Mouse (Mus musculus): Measurements from ENCODE around the gene Nfkbia. TPM values are rescaled to one million over a fixed set of nuclear protein-coding genes. Genes with fewer than 3 reads are reported as not detected.
A peak's percentile ranks its signal among the peaks of the same experiment; 100 is the strongest.

Gene Nfkbia
- polyA plus RNA-seq, 1 experiment from 2014 or later = 39.0 TPM

DNA sequence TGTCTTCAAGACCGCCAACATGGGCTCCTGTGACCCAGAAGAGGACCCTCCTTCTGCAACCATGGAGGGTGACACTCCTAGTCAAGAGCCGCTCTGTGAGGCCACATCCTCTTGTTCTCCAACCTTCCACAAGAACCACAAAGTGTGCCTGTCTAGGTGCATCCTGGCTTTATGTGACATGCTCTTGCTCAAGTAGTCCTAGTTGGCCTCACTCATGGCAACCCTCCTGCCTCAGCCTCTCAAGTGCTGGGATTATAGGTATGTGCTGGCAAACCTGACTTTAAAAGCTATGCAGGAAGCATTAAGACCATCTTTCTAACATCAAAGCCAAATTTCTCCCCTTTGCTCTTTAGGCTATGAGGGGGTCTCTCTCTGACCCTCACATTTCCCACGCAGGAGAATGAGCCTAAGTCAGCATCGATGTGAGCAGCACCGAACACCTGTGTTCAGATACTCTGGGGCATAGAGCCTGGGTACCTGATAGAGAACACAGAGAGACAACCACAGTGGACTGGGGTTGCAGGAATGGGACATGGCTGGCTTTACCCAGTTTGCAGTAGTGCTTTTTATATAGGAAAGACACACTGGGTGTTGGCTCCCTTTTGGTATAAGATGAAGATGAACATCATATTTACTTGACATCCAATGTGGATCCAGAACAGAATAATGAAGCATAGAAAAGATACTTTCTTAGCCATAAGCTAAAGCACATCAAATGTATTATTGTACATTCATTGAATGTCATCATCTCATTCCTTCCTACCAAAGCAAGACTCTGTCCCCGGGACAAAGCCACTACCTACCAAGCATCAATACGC lies 4.4 kb downstream of the Nfkbia start:
- Histone ChIP-seq H3K36me3 (peaks cover 42% of the 10 kb centered on the region), H3K4me3 (no peak overlapping the region), H3K27ac (replicated peaks) (no peak overlapping the region), H3K4me1 (peaks cover 25% of the 10 kb centered on the region), H3K9me3 (replicated peaks) (no peaks in the 10 kb centered on the region), H3K27me3 (ENCODE audit: low read depth, poor library complexity, severe bottlenecking) (no peaks in the 10 kb centered on the region)
- no peak for DNase-seq (ENCODE audit: low spot score)
- WGBS = 93% methylated on average over 7 of the region's 7 CpGs

DNA sequence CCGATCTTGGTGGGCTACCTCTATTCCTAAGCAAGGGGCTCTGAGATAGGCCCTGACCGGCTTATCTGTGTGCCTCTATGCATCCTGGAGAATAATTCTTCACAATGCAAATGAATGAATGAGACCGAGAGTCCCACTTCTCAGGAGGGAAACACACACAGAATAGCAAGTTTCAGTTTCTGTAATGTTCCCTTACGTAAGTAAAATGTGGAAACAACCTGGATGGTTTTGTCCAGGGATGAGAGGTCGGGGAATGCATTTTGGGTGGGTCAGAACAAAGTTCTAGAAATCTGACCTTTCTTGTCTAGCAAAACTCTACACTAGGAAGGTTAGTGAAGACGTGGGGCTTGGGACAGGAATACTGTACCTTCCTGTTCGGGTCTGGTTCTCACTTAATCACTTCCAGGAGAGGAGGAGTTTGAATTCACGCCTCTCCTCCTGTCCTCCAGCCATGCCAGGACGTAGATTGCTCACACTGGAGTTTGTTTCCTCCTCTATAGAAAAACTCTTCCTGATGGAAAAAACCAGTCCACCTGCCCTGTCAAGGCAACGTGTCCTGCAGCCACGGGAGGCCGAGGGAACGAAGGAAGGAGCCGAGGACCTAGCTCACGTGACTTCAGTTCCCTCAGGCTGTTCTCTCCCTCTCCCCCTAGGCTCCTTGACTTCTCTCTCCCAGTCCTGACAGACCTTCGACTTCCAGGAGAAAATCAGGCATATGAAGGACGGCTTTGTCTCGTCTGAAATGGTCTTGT lies 5.3 kb downstream of the Nfkbia start:
- H3K4me3 ChIP-seq = no peak overlapping the region
- no peak for DNase-seq (ENCODE audit: low spot score)
- no peaks in the 10 kb centered on the region for H3K27me3 ChIP-seq (ENCODE audit: low read depth, poor library complexity, severe bottlenecking)
- no peak overlapping the region for H3K27ac ChIP-seq (replicated peaks)
- peaks cover 42% of the 10 kb centered on the region for H3K36me3 ChIP-seq
- peaks cover 18% of the 10 kb centered on the region for H3K4me1 ChIP-seq
- H3K9me3 ChIP-seq (replicated peaks) = no peaks in the 10 kb centered on the region
- WGBS = 80% methylated on average over 18 of the region's 18 CpGs

DNA sequence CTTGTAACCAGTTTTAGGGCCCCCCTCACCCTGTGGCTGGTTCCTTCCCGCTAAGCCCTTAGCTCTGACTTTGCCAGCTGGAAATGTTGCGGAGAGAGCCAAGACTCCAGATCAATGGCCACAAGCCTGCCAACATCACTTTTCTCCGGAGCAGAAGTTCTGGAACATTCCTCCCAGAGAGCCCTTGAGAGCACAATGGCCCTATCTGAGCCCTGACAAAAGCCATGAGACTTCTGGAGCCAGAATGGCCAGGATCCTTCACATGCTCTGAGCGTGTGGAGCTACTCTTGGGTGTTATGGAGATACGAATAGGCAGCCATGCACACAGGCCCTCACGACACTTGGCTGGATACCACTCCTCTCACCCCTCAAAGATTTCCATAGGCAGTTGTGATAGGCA lies 7.6 kb downstream of the Nfkbia start:
- Histone ChIP-seq H3K4me1 (no peaks in the 10 kb centered on the region; the same call in 1 of the 2 replicates), H3K27ac (replicated peaks) (no peak overlapping the region), H3K9me3 (replicated peaks) (no peaks in the 10 kb centered on the region), H3K36me3 (peaks cover 29% of the 10 kb centered on the region), H3K4me3 (no peak overlapping the region), H3K27me3 (ENCODE audit: low read depth, poor library complexity, severe bottlenecking) (no peaks in the 10 kb centered on the region)
- DNase-seq (ENCODE audit: low spot score) = no peak
- WGBS = 93% methylated on average over 6 of the region's 6 CpGs

DNA sequence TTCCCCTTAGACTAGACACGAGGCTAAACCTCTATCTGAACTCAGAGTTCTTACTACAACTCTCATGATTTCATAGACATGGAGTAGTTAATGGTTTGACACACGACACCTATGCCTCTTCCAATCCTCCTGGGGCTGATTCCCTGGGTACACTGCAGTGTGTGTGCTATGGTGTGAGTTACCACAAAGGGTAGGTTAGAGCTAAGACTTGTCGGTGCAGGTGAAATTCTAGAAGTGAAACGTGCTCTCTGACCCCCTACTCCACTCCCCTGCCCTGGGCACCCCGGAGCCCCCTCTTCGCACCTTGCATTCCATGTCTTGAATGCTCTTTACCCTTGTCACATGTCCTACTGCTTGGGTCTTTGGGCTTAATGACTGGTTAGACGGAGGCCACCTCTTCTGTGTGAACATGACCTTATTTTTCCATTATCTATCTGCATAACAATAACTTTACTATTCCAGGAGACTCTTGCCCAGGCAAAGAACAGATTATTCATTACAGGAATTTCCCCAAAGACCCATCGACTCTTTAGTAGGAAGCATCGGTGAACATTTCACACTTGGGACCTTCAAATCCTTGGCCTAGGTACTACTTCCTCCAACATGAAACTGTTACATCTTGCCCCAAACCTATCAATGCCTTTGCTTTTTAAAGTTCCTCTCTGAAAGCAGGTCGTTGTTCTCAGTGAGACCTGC lies 8.2 kb downstream of the Nfkbia start:
- Histone ChIP-seq H3K9me3 (replicated peaks) (no peaks in the 10 kb centered on the region), H3K4me1 (no peaks in the 10 kb centered on the region; the same call in 1 of the 2 replicates), H3K36me3 (peaks cover 24% of the 10 kb centered on the region), H3K27me3 (ENCODE audit: low read depth, poor library complexity, severe bottlenecking) (no peaks in the 10 kb centered on the region), H3K4me3 (no peak overlapping the region), H3K27ac (replicated peaks) (no peak overlapping the region)
- WGBS = 82% methylated on average over 10 of the region's 10 CpGs
- DNase-seq (ENCODE audit: low spot score) = no peak

- Histone ChIP-seq H3K27ac (replicated peaks) (no peak overlapping the region), H3K4me1 (peaks cover 2% of the 10 kb centered on the region; the same call in 1 of the 2 replicates), H3K36me3 (peaks cover 18% of the 10 kb centered on the region), H3K4me3 (no peak overlapping the region), H3K9me3 (replicated peaks) (no peaks in the 10 kb centered on the region), H3K27me3 (ENCODE audit: low read depth, poor library complexity, severe bottlenecking) (no peaks in the 10 kb centered on the region)
- DNase-seq (ENCODE audit: low spot score) = no peak
- 69% methylated on average over 5 of the region's 5 CpGs for WGBS
These were observed 8.9 kb downstream of the Nfkbia start for GRCm38 (mm10) chr12:55483591-55483990.

GRCm38 (mm10) chr12:55482732-55483131 lies 9.7 kb downstream of the Nfkbia start:
- Histone ChIP-seq H3K9me3 (replicated peaks) (no peaks in the 10 kb centered on the region), H3K27me3 (ENCODE audit: low read depth, poor library complexity, severe bottlenecking) (no peaks in the 10 kb centered on the region), H3K27ac (replicated peaks) (no peak overlapping the region), H3K4me1 (peaks cover 2% of the 10 kb centered on the region; the same call in 1 of the 2 replicates), H3K4me3 (no peak overlapping the region), H3K36me3 (peaks cover 10% of the 10 kb centered on the region)
- DNase-seq (ENCODE audit: low spot score) = no peak
- WGBS = 83% methylated on average over 10 of the region's 10 CpGs

- Histone ChIP-seq H3K27me3 (ENCODE audit: low read depth, poor library complexity, severe bottlenecking) (no peaks in the 10 kb centered on the region), H3K9me3 (replicated peaks) (no peaks in the 10 kb centered on the region), H3K27ac (replicated peaks) (no peak overlapping the region), H3K4me1 (peaks cover 2% of the 10 kb centered on the region; the same call in 1 of the 2 replicates), H3K4me3 (no peak overlapping the region), H3K36me3 (peaks cover 7% of the 10 kb centered on the region; the same call in 1 of the 2 replicates)
- no peak for DNase-seq (ENCODE audit: low spot score)
- WGBS = 91% methylated on average over 4 of the region's 4 CpGs
These were observed 10.7 kb downstream of the Nfkbia start for GRCm38 (mm10) chr12:55481739-55482138.

- H3K36me3 ChIP-seq = peaks cover under 1% of the 10 kb centered on the region; the same call in 1 of the 2 replicates
- H3K27ac ChIP-seq (replicated peaks) = no peak overlapping the region
- H3K4me3 ChIP-seq = no peak overlapping the region
- H3K4me1 ChIP-seq = peaks cover 2% of the 10 kb centered on the region; the same call in 1 of the 2 replicates
- DNase-seq (ENCODE audit: low spot score) = no peak
- H3K27me3 ChIP-seq (ENCODE audit: low read depth, poor library complexity, severe bottlenecking) = no peaks in the 10 kb centered on the region
- H3K9me3 ChIP-seq (replicated peaks) = no peaks in the 10 kb centered on the region
- WGBS = 80% methylated on average over 2 of the region's 2 CpGs
These were observed 11.8 kb downstream of the Nfkbia start for GRCm38 (mm10) chr12:55480471-55481153.

DNA sequence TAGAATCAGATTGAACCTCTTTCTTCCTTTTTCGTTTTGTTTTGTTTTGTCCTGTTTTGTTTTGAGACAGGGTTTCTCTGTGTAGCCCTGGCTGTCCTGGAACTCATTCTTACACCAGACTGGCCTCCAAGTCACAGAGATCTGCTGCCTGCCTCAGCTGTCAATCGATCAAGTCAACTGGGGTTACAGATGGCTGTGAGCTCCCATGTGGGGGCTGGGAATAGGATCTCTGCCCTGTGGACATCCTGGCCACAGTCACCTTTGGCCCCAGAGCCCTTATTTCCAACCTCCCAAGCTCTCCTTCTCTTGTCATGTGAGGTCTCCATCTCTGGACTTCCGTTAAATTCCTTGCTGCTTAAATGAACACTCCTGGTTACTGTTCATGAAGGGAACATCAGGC lies 13.5 kb downstream of the Nfkbia start:
- no peaks in the 10 kb centered on the region for H3K27me3 ChIP-seq (ENCODE audit: low read depth, poor library complexity, severe bottlenecking)
- H3K9me3 ChIP-seq (replicated peaks) = no peaks in the 10 kb centered on the region
- 77% methylated on average over 3 of the region's 3 CpGs for WGBS
- DNase-seq (ENCODE audit: low spot score) = no peak
- H3K4me3 ChIP-seq = no peak overlapping the region
- no peaks in the 10 kb centered on the region for H3K36me3 ChIP-seq
- H3K4me1 ChIP-seq = peaks cover 6% of the 10 kb centered on the region
- no peak overlapping the region for H3K27ac ChIP-seq (replicated peaks)

- H3K27ac ChIP-seq (replicated peaks) = 0 out of 2 replicates have a peak overlapping the region, but pooled peaks have one; percentile 19
- DNase-seq (ENCODE audit: low spot score) = no peak
- H3K4me1 ChIP-seq = peaks cover 29% of the 10 kb centered on the region
- peaks cover 11% of the 10 kb centered on the region for H3K27me3 ChIP-seq (ENCODE audit: low read depth, poor library complexity, severe bottlenecking)
- H3K36me3 ChIP-seq = no peaks in the 10 kb centered on the region
- whole genome bisulfite sequencing = 88% methylated on average over 13 of the region's 13 CpGs
- no peaks in the 10 kb centered on the region for H3K9me3 ChIP-seq (replicated peaks)
- H3K4me3 ChIP-seq = no peak overlapping the region
These were observed 18.3 kb downstream of the Nfkbia start for GRCm38 (mm10) chr12:55474209-55474583.

GRCm38 (mm10) chr12:55473250-55474208 lies 18.9 kb downstream of the Nfkbia start:
- Histone ChIP-seq H3K4me1 (peaks cover 30% of the 10 kb centered on the region), H3K9me3 (replicated peaks) (no peaks in the 10 kb centered on the region), H3K36me3 (no peaks in the 10 kb centered on the region), H3K27me3 (ENCODE audit: low read depth, poor library complexity, severe bottlenecking) (peaks cover 17% of the 10 kb centered on the region), H3K4me3 (no peak overlapping the region), H3K27ac (replicated peaks) (peak overlapping the region; percentile 19)
- WGBS = 22% methylated on average over 8 of the region's 8 CpGs
- no peak for DNase-seq (ENCODE audit: low spot score)
